Mouse (Mus musculus): ENCODE data around the gene Ptprc. TPM values are rescaled to one million over a fixed set of nuclear protein-coding genes. Genes with fewer than 3 reads are reported as not detected.

The Ptprc gene
- polyA plus RNA-seq, 1 experiment: 1.1 TPM

DNA sequence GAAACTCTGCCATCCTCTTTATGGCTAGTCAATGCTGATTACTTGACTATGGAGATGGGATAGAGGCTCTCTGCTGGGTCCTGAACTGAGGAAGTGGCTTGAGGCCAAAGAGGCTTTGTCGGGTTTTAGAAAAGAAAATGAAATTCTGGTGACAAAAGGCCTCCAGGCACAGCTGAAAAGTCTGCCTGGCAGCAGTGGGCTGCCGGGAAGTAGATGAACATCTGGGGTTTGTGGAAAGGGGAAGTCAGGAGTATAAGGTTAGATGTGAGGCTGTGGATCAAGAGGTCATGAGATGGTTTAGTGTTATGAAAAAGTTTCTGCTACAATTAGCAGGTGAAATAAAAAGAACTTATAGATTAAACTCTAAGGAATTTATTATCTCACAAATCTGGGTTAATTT is 29.9 kb downstream of the Ptprc start:
- no peak for DNase-seq
- no peaks in the 10 kb centered on the region; the same call in 1 of the 2 replicates for H3K27me3 ChIP-seq (ENCODE audit: control insufficient read depth, insufficient read depth, low read length)
- no peak overlapping the region for H3K27ac ChIP-seq (ENCODE audit: insufficient read depth, low read length)
- H3K4me3 ChIP-seq (replicated peaks; ENCODE audit: insufficient read depth, low read depth, low read length): no peak overlapping the region
- WGBS: 22% methylated on average over 2 of the region's 2 CpGs
- H3K4me1 ChIP-seq (ENCODE audit: control insufficient read depth, insufficient read depth, low read length): no peaks in the 10 kb centered on the region
- no peak for TF ChIP-seq POLR2A (IDR thresholded peaks at IDR 0.05; ENCODE audit: borderline replicate concordance, insufficient read depth, low read length)
- no peak for TF ChIP-seq CTCF (IDR thresholded peaks at IDR 0.05; ENCODE audit: borderline replicate concordance, insufficient read depth, low read depth, low read length)

DNA sequence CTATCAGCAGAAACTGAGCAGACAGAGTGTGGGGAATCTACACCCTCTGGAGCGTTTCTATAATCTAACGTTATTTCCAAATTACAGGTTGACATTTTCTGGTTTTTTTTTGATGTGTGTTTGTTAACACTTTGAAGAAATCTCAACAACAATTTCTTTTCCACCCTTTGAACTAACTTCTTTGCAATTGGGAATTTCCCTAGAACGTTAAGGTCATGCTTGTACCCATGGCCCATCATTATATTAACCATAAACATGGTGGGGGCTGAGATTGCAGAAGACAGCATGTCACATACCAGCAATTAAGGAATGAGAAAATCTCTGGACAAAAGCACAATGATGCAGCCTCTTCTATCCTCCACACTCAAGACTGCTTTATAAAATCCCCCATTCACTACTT is 30.4 kb downstream of the Ptprc start:
- H3K4me3 ChIP-seq (replicated peaks; ENCODE audit: insufficient read depth, low read depth, low read length): no peak overlapping the region
- H3K27ac ChIP-seq (ENCODE audit: insufficient read depth, low read length): no peak overlapping the region
- no peak for DNase-seq
- H3K4me1 ChIP-seq (ENCODE audit: control insufficient read depth, insufficient read depth, low read length): no peaks in the 10 kb centered on the region
- no peaks in the 10 kb centered on the region; the same call in 1 of the 2 replicates for H3K27me3 ChIP-seq (ENCODE audit: control insufficient read depth, insufficient read depth, low read length)
- 87% methylated on average over 3 of the region's 3 CpGs for WGBS
- TF ChIP-seq POLR2A (IDR thresholded peaks at IDR 0.05; ENCODE audit: borderline replicate concordance, insufficient read depth, low read length) (no peak), CTCF (IDR thresholded peaks at IDR 0.05; ENCODE audit: borderline replicate concordance, insufficient read depth, low read depth, low read length) (no peak)

DNA sequence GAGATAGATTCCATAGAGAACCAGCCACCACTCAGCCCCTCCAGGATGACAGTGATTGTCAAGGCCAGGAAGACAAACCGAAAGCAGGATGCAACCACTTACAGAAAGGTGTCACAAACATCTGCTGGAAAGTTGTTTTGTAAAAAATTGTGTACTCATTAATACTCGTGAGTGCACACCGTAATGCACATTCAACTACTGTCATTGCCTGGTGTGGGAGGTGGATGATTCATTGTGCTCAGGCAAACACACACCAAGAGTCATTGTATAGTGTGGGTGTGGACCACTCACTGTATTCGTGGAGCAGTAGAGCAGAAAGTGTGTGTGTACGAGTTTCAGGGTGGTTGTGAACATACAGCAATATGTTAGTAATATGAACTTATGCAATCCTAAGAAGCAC is 31.1 kb downstream of the Ptprc start:
- 87% methylated on average over 5 of the region's 5 CpGs for WGBS
- Histone ChIP-seq H3K4me3 (replicated peaks; ENCODE audit: insufficient read depth, low read depth, low read length) (no peak overlapping the region), H3K27me3 (ENCODE audit: control insufficient read depth, insufficient read depth, low read length) (no peaks in the 10 kb centered on the region; the same call in 1 of the 2 replicates), H3K27ac (ENCODE audit: insufficient read depth, low read length) (no peak overlapping the region), H3K4me1 (ENCODE audit: control insufficient read depth, insufficient read depth, low read length) (no peaks in the 10 kb centered on the region)
- no peak for TF ChIP-seq POLR2A (IDR thresholded peaks at IDR 0.05; ENCODE audit: borderline replicate concordance, insufficient read depth, low read length)
- TF ChIP-seq CTCF (IDR thresholded peaks at IDR 0.05; ENCODE audit: borderline replicate concordance, insufficient read depth, low read depth, low read length): no peak
- DNase-seq: no peak

DNA sequence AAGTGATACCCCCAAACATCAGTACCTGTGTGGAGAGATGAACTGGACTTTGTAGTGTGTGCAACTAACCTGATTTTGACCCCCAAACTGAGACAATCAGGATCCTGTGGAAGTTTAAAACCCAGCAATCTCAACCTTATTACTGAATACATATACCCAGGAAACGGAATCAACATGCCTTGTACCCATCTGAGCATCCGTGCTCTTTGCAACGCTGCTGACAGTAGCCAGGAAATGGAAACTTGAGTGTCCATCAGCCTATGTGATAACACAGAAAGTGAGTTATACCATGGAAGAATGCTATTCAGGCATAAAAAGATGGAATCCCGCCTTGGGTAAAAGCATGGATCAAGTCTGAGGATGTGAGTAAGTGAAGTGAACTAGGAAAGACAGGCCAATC is 34.7 kb downstream of the Ptprc start:
- 92% methylated on average over 4 of the region's 4 CpGs for WGBS
- no peak overlapping the region for H3K27ac ChIP-seq (ENCODE audit: insufficient read depth, low read length)
- no peak for TF ChIP-seq POLR2A (IDR thresholded peaks at IDR 0.05; ENCODE audit: borderline replicate concordance, insufficient read depth, low read length)
- no peak for TF ChIP-seq CTCF (IDR thresholded peaks at IDR 0.05; ENCODE audit: borderline replicate concordance, insufficient read depth, low read depth, low read length)
- H3K4me3 ChIP-seq (replicated peaks; ENCODE audit: insufficient read depth, low read depth, low read length): no peak overlapping the region
- DNase-seq: no peak
- no peaks in the 10 kb centered on the region; the same call in 1 of the 2 replicates for H3K4me1 ChIP-seq (ENCODE audit: control insufficient read depth, insufficient read depth, low read length)
- no peaks in the 10 kb centered on the region; the same call in 1 of the 2 replicates for H3K27me3 ChIP-seq (ENCODE audit: control insufficient read depth, insufficient read depth, low read length)

DNA sequence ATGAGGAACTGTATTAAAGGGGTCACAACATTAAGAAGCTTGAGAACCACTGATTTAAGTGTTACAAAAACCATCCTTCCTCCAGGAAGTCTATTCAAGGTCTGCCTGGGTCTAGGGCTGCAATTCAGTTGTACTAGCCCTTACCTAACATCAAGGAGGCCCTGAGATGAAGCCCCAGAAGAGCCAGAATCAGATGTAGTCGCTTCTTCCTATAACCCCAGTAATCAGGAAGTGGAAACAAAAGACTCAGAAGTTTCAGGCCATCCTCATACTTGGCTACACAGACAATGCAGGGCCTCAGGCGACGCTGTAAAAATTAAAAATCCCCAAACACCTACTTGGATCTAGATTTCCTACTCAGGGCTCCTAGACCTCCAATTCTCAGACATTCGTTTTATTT is 37.8 kb downstream of the Ptprc start:
- Histone ChIP-seq H3K27me3 (ENCODE audit: control insufficient read depth, insufficient read depth, low read length) (no peaks in the 10 kb centered on the region), H3K27ac (ENCODE audit: insufficient read depth, low read length) (no peak overlapping the region), H3K4me3 (replicated peaks; ENCODE audit: insufficient read depth, low read depth, low read length) (no peak overlapping the region), H3K4me1 (ENCODE audit: control insufficient read depth, insufficient read depth, low read length) (no peaks in the 10 kb centered on the region; the same call in 1 of the 2 replicates)
- no peak for TF ChIP-seq POLR2A (IDR thresholded peaks at IDR 0.05; ENCODE audit: borderline replicate concordance, insufficient read depth, low read length)
- TF ChIP-seq CTCF (IDR thresholded peaks at IDR 0.05; ENCODE audit: borderline replicate concordance, insufficient read depth, low read depth, low read length): no peak
- no peak for DNase-seq
- WGBS: 95% methylated on average over 4 of the region's 4 CpGs

DNA sequence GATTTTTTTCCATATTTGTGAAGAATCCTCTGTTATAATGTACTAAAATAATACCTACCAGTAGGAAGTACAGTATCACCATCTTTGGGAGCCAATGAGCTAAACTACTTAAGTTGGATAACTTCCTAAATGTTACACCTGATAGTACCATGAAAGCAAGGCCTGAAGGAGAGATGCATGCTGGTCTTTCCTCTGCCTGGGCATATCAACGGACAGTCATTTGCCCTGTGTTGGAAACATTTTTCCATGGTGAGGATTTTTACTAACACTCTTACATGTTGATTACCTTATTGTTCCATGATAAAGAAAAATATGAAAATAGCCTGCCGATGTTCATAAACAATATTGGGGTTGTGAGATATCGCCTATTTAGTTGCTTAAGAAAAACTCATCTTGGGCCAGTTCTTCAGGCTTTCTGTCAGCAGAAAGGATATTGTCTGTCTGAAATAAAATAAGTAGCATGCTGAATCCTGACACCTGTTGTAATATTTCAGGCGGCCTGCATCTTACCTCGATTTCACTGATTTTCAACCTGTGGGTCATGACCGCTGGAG is 38.4 kb downstream of the Ptprc start:
- Histone ChIP-seq H3K4me1 (ENCODE audit: control insufficient read depth, insufficient read depth, low read length) (no peaks in the 10 kb centered on the region; the same call in 1 of the 2 replicates), H3K27me3 (ENCODE audit: control insufficient read depth, insufficient read depth, low read length) (no peaks in the 10 kb centered on the region), H3K4me3 (replicated peaks; ENCODE audit: insufficient read depth, low read depth, low read length) (no peak overlapping the region), H3K27ac (ENCODE audit: insufficient read depth, low read length) (no peak overlapping the region)
- 96% methylated on average over 6 of the region's 6 CpGs for WGBS
- TF ChIP-seq CTCF (IDR thresholded peaks at IDR 0.05; ENCODE audit: borderline replicate concordance, insufficient read depth, low read depth, low read length) (no peak), POLR2A (IDR thresholded peaks at IDR 0.05; ENCODE audit: borderline replicate concordance, insufficient read depth, low read length) (no peak)
- no peak for DNase-seq

DNA sequence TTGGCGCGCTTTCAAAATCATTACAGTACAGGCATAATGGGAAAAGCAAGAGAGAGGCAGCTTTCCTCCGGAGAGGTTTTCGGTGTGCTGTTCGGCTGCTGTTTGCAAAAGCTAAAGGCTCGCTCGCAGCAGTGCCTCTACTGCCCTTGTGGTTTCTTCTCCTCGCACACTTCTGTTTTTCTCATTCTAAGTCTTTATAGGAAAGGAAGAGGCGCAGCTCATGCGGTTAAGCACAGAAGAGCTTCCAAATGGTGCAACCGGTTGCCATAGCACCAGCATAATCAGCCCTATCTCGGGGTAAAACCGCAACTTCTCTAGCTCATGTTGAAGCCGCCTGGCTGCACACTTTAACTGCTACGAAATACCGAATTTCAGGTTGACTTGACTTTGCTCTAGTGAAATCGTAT is 39.1 kb downstream of the Ptprc start:
- TF ChIP-seq CTCF (IDR thresholded peaks at IDR 0.05; ENCODE audit: borderline replicate concordance, insufficient read depth, low read depth, low read length) (no peak), POLR2A (IDR thresholded peaks at IDR 0.05; ENCODE audit: borderline replicate concordance, insufficient read depth, low read length) (no peak)
- WGBS: 6% methylated on average over 17 of the region's 17 CpGs
- H3K27me3 ChIP-seq (ENCODE audit: control insufficient read depth, insufficient read depth, low read length): no peaks in the 10 kb centered on the region
- no peak overlapping the region for H3K27ac ChIP-seq (ENCODE audit: insufficient read depth, low read length)
- H3K4me3 ChIP-seq (replicated peaks; ENCODE audit: insufficient read depth, low read depth, low read length): no peak overlapping the region
- peak; percentile 6 to 15 for DNase-seq
- H3K4me1 ChIP-seq (ENCODE audit: control insufficient read depth, insufficient read depth, low read length): no peaks in the 10 kb centered on the region; the same call in 1 of the 2 replicates

DNA sequence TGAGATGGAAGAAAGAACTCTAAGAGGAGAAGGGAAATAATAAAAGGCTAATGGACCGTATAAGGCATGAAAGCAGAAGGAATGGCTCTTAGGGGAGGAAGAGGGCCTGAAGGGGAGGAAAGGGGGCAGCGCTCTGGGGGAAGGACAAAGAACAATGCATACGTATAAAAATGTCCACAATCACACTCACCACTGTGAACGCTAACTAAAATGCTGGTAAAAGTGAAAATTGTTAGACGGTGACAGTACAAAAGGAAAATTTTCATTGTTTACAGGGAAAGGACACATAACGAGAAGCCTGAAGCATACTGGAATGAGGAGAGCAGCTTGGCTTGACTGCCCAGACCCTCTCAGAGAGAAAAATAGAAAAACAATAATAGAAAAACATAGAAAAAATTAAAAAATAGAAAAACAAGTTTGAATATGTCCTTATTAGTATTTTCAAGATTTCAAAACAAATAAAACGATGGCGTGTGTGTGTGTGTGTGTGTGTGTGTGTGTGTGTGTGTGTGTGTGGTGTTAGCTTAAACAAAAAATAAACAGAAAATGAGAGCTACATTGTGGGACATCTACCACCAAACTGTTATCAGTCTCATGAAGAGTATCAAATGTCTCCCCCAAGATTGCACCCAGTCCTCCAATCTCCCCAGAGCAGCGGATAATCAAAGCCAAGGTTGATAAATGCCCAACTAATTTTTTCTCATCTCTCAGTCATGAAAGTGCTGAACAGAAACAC is 39.7 kb downstream of the Ptprc start:
- 58% methylated on average over 9 of the region's 9 CpGs for WGBS
- Histone ChIP-seq H3K27ac (ENCODE audit: insufficient read depth, low read length) (no peak overlapping the region), H3K4me3 (replicated peaks; ENCODE audit: insufficient read depth, low read depth, low read length) (no peak overlapping the region), H3K27me3 (ENCODE audit: control insufficient read depth, insufficient read depth, low read length) (no peaks in the 10 kb centered on the region), H3K4me1 (ENCODE audit: control insufficient read depth, insufficient read depth, low read length) (no peaks in the 10 kb centered on the region; the same call in 1 of the 2 replicates)
- DNase-seq: no peak
- TF ChIP-seq POLR2A (IDR thresholded peaks at IDR 0.05; ENCODE audit: borderline replicate concordance, insufficient read depth, low read length) (no peak), CTCF (IDR thresholded peaks at IDR 0.05; ENCODE audit: borderline replicate concordance, insufficient read depth, low read depth, low read length) (no peak)
